Mouse (Mus musculus): ENCODE results near the gene Dbil5. TPM values are rescaled to one million over a fixed set of nuclear protein-coding genes. Genes with fewer than 3 reads are reported as not detected.

Dbil5 gene
- polyA plus RNA-seq, 1 experiment: not detected

DNA sequence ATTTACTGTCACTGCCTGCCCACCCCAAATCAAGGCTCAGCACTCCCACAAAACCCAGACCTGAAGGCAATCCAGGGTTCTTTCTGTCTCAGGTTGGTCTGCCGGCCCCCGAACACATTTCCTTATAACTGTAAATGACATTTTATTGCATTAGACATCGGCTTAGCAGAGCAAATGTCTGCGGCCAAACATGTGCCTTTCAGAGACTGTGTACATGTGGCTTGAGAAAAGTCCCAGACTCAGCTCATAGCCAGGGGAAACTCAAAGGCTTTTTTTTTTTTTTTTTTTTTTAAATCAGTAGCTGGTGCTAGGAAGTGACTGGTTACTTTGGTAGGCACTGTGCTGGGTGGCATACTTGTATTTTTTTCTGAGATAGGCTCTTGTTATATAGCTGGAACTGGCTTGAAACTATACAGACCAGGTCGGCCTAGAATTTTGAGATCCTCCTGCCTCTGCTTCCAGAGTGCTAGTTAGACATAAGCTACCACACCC, 1.3 kb upstream of the Dbil5 start:
- 0 out of 2 replicates have a peak, but pooled peaks cover 2% of the 10 kb centered on the region for H3K4me1 ChIP-seq (ENCODE audit: control insufficient read depth, insufficient read depth, low read length)
- no peak overlapping the region for H3K4me3 ChIP-seq (ENCODE audit: insufficient read depth, low read depth, low read length)
- H3K27ac ChIP-seq (ENCODE audit: insufficient read depth, low read depth, low read length): no peak overlapping the region
- WGBS: 95% methylated on average over 5 of the region's 5 CpGs
- no peak for TF ChIP-seq POLR2A (IDR thresholded peaks at IDR 0.05; ENCODE audit: insufficient read depth, low read depth, low read length)
- TF ChIP-seq CTCF (IDR thresholded peaks at IDR 0.05; ENCODE audit: insufficient read depth, low read depth, low read length): no peak

DNA sequence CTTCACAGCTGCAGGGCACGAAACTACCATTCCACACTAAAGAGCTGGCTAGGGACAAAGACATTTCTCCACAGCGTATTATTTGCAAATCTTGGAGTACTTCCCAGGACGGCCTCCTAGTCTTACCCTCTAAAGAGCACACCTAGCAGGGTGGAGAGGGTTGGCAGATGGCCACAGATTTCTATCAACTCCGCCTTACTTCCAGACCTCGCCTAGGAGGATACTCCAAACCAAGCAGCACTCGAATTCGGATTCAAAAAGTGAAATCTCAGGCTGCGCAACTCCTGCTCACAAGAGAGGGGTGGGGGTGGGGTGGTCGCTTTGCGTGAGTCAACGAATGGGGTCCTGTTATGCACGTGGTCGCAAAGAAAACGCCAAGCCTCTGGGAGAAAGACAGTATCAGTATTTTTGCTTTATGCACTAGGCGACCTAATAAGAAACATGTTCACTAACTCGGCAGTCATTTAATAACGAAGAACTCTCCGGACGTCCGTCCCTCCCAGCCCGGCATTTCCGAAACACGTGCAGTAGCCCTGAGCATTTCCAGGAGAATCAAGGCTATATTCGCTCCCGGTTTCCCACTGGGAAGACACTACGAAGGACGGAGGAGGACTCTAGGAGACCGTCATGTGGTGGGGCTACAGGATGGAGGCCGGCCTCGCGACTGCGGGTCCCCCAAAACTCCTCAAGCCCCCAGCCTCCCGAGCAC, 573 bp upstream of the Dbil5 start:
- no peak for TF ChIP-seq CTCF (IDR thresholded peaks at IDR 0.05; ENCODE audit: insufficient read depth, low read depth, low read length)
- no peak for TF ChIP-seq POLR2A (IDR thresholded peaks at IDR 0.05; ENCODE audit: insufficient read depth, low read depth, low read length)
- under 1% methylated on average over 33 of the region's 33 CpGs for WGBS
- Histone ChIP-seq H3K27ac (ENCODE audit: insufficient read depth, low read depth, low read length) (peak overlapping the region; percentile 38), H3K4me3 (ENCODE audit: insufficient read depth, low read depth, low read length) (peak overlapping the region; percentile 76), H3K4me1 (ENCODE audit: control insufficient read depth, insufficient read depth, low read length) (0 out of 2 replicates have a peak, but pooled peaks cover 2% of the 10 kb centered on the region)

DNA sequence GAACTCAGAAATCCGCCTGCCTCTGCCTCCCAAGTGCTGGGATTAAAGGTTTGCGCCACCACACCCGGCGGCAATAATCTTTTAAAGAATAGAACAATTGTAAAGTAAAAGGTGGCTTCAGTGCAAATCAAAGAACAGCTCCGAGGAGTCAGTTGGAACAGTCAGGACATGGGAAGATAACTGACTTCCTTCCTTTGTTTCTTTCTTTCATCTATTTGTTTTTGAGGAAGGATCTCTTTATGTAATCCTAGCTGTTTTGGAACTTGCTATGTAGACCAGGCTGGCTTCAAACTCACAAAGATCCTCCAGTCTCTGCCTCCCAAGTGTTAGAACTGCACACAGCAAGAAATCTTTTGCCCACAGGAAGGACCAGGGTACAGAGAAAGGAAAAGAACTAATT, 7.2 kb downstream of the Dbil5 start:
- Histone ChIP-seq H3K4me1 (ENCODE audit: control insufficient read depth, insufficient read depth, low read length) (no peaks in the 10 kb centered on the region), H3K27ac (ENCODE audit: insufficient read depth, low read depth, low read length) (no peak overlapping the region), H3K4me3 (ENCODE audit: insufficient read depth, low read depth, low read length) (no peak overlapping the region)
- TF ChIP-seq POLR2A (IDR thresholded peaks at IDR 0.05; ENCODE audit: insufficient read depth, low read depth, low read length): no peak
- no peak for TF ChIP-seq CTCF (IDR thresholded peaks at IDR 0.05; ENCODE audit: insufficient read depth, low read depth, low read length)
- 92% methylated on average over 5 of the region's 5 CpGs for WGBS

DNA sequence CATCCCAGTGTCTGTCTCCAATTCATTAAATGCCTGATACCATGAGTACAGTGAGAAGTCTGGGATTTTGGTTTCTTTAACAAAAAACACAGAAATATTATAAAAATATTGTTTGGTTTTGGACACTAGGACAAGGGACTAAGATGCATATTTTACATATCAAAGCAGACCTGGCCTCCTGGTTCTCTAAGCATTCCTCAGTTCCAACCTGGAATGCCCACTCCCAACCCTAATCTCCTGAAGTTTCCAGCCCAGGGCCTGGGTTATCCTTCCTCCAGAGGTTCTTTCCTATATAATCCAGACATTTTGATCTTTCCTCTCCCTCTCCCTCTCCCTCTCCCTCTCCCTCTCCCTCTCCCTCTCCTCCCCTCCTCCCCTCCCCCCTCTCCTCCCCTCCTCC, 7.6 kb downstream of the Dbil5 start:
- no peak overlapping the region for H3K4me3 ChIP-seq (ENCODE audit: insufficient read depth, low read depth, low read length)
- H3K4me1 ChIP-seq (ENCODE audit: control insufficient read depth, insufficient read depth, low read length): no peaks in the 10 kb centered on the region
- no peak overlapping the region for H3K27ac ChIP-seq (ENCODE audit: insufficient read depth, low read depth, low read length)
- TF ChIP-seq CTCF (IDR thresholded peaks at IDR 0.05; ENCODE audit: insufficient read depth, low read depth, low read length) (no peak), POLR2A (IDR thresholded peaks at IDR 0.05; ENCODE audit: insufficient read depth, low read depth, low read length) (no peak)

DNA sequence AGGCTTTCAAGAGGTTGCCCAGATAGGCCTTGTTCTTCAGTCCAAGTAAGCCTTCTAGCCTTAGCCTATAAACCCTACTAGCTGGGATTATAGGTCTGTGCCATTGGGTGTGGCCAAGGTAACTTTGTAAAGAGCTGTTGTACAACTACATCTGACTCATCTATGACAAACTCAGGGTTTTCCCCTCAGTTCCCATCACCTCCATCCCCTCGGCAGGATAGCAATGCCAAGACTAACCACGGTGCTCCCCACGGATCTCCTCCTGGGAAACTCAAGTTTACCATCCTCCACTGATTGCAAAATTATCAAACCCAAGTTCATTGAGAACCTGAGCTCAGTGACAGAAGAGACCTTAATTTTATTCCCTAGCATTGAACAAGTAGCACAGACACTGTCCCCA, 18.7 kb downstream of the Dbil5 start:
- H3K27ac ChIP-seq (ENCODE audit: insufficient read depth, low read depth, low read length): no peak overlapping the region
- WGBS: 91% methylated on average over 3 of the region's 3 CpGs
- TF ChIP-seq POLR2A (IDR thresholded peaks at IDR 0.05; ENCODE audit: insufficient read depth, low read depth, low read length) (no peak), CTCF (IDR thresholded peaks at IDR 0.05; ENCODE audit: insufficient read depth, low read depth, low read length) (no peak)
- H3K4me3 ChIP-seq (ENCODE audit: insufficient read depth, low read depth, low read length): no peak overlapping the region
- H3K4me1 ChIP-seq (ENCODE audit: control insufficient read depth, insufficient read depth, low read length): no peaks in the 10 kb centered on the region

DNA sequence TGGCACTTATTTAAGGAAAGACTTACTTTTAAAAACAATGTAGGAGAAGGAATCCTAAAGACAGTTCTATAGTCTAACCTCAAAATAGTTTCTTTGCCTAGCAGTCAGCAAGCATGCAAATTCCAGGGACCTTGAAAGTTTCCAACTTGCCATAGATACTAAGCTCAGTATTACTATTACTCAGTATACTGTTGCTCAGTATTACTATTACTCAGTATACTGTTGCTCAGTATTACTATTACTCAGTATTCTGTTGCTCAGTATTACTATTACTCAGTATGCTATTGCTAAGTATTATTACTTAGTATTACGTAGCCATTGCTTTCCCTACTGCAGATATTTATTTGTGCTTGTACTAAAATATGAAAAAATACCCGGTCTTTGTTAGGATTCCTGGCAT, 22.3 kb downstream of the Dbil5 start:
- 97% methylated on average over 2 of the region's 2 CpGs for WGBS
- TF ChIP-seq CTCF (IDR thresholded peaks at IDR 0.05; ENCODE audit: insufficient read depth, low read depth, low read length): no peak
- no peak for TF ChIP-seq POLR2A (IDR thresholded peaks at IDR 0.05; ENCODE audit: insufficient read depth, low read depth, low read length)
- H3K4me1 ChIP-seq (ENCODE audit: control insufficient read depth, insufficient read depth, low read length): peaks cover 2% of the 10 kb centered on the region; the same call in 1 of the 2 replicates
- H3K4me3 ChIP-seq (ENCODE audit: insufficient read depth, low read depth, low read length): no peak overlapping the region
- no peak overlapping the region for H3K27ac ChIP-seq (ENCODE audit: insufficient read depth, low read depth, low read length)

DNA sequence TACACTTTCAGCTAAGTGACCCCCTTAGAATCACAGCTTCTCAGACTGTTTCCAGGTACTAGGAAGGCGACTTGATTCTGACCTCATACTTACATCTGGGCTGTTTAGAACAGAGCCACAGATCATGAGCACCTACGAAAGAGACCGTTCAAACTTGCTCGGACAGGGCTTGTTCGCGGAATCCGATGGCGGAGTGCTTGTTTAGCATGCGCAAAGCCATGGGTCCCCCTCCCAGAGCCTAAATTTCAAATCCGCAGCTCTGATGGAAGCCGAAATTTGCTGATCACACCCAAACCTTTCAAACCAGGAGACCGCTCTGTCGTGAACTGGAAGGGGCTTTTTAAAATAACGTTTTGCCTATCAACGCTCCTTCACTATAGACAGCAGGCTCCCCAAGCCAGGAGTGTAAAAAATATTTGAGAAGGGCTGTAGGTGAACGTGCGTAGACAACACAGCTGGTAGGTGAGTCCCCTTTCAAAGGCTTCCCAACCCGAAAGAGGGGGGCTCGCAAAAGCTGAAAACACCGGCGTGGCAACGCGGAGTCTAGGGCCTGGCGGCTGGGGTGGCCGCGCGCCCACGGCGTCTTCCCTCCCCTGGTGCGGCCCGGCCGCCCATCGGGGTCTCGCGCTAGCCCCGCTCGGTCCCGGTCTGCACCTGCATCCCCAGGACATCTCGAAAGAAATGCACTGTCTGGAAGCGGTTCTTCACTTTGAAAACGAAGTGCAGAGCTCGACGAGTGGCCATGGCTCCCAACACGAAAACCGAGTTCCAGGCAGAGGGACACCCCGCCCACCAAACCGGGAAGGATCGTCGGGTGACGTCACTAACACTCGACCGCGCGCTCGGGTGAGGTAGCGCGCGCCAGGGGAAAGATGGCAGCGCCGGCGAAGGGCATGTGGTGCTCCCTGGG, 25.7 kb downstream of the Dbil5 start, which contains the start of the genes Mrm3 and Glod4:
Gene Mrm3, plus strand, starts transcription at position 815 of the 910 bp plus-strand sequence.
Gene Glod4, minus strand, starts transcription at position 825 of the 910 bp plus-strand sequence.
- Histone ChIP-seq H3K4me3 (ENCODE audit: insufficient read depth, low read depth, low read length) (peak within 1 kb of the TSS; percentile 87), H3K27ac (ENCODE audit: insufficient read depth, low read depth, low read length) (peak within 1 kb of the TSS; percentile 54; the same call in 1 of the 2 replicates), H3K4me1 (ENCODE audit: control insufficient read depth, insufficient read depth, low read length) (peaks cover 2% of the 10 kb centered on the region; the same call in 1 of the 2 replicates)
- no peak for TF ChIP-seq CTCF (IDR thresholded peaks at IDR 0.05; ENCODE audit: insufficient read depth, low read depth, low read length)
- peak; percentile 74 for TF ChIP-seq POLR2A (IDR thresholded peaks at IDR 0.05; ENCODE audit: insufficient read depth, low read depth, low read length)
- WGBS: under 1% methylated on average over 61 of the region's 61 CpGs

DNA sequence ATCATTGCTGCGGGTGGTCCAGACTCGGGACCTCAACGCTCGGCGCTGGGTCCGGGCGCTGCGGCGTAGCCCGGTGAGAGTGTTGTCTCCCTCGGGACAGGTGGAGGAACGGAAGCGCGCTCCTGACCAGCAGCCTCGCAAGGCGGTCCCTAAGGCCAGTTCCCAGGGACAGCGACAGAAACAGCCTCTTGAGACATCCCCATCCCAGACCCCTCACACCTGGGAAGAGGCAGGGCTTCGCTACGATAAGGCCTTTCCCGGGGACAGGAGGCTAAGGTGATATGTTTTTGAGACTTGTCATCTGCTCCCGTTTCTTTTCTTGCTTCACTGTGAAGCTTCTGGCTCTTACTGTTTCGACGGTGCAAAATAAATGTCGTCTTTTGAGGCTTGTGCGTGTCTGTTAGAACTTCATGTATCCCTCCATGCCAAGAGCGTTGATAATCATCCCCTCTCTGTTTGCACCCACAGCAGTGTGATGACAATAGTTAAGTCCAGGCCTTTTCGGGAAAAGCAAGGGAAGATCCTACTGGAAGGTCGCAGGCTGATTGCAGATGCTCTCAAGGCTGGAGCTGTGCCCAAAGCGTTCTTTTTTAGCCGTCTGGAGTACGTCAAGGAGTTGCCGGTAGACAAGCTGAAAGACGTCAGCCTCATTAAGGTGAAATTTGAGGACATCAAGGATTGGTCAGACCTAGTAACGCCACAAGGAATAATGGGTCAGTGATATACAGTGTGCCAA, 26.6 kb downstream of the Dbil5 start:
- 1% methylated on average over 34 of the region's 34 CpGs for WGBS
- TF ChIP-seq CTCF (IDR thresholded peaks at IDR 0.05; ENCODE audit: insufficient read depth, low read depth, low read length) (no peak), POLR2A (IDR thresholded peaks at IDR 0.05; ENCODE audit: insufficient read depth, low read depth, low read length) (no peak)
- Histone ChIP-seq H3K27ac (ENCODE audit: insufficient read depth, low read depth, low read length) (0 out of 2 replicates have a peak overlapping the region, but pooled peaks have one; percentile 34), H3K4me3 (ENCODE audit: insufficient read depth, low read depth, low read length) (peak overlapping the region; percentile 87), H3K4me1 (ENCODE audit: control insufficient read depth, insufficient read depth, low read length) (peaks cover 2% of the 10 kb centered on the region; the same call in 1 of the 2 replicates)
